Mouse (Mus musculus) induced T-regulatory cell, adult 2 months (primary cell): ENCODE measurements at regions not wholly inside any gene's neighbourhood (a gene's known extent, or its start where the extent isn't known, plus 50 kb on each side); places are given as distances from the start of the nearest gene placed in this dataset.
A peak's percentile ranks its signal among the peaks of the same experiment; 100 is the strongest.

Source experiments
- DNase-seq: peaks from one replicate; pipeline ENCODE4 v3.0.0-alpha.2; 2012; ENCODE audit warnings: low read depth

DNA sequence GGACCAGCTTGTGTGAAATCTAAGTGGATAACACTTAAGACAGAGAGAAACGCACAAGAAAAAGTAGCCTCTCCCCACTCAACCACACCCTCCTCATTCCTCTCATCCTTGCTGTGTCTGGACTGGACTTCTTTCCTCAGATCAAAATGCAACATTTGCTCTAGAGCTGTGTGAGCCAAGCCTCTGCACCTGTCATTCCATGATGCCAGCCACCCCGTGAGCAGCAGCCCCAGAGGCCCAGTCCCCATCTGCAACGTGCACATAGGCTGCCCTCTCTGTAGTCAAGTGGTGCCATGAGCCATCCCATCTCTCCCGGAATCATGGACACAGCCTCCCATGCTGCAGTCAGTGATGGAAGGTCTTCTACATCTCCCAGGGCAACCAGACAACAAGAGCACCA is 55.1 kb upstream of the Gpc1 start:
- no peak for DNase-seq

GRCm38 (mm10) chr1:92775908-92776307 is 55.5 kb upstream of the Gpc1 start:
- no peak for DNase-seq

GRCm38 (mm10) chr1:92774743-92775692 is 56.4 kb upstream of the Gpc1 start:
- DNase-seq = peak; percentile 70

GRCm38 (mm10) chr1:92774006-92774405 is 57.4 kb upstream of the Gpc1 start:
- DNase-seq = peak; percentile 81

DNA sequence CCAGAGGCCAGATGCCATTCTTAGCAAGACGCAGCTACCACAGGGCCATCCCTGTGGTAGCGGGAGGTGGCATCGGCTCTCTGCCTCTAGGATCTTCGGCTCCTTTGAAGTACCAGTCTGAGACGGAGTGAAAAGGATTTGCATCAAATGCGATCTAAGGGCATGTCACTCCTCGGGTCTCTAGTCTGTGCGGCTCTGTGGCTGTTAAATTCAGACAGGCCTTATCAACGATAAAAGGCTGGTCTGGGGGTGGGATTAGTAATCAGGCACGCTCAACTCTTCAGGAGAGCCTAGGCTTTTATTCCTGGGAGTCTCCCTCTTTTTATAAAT is 58.7 kb upstream of the Gpc1 start:
- DNase-seq = no peak

DNA sequence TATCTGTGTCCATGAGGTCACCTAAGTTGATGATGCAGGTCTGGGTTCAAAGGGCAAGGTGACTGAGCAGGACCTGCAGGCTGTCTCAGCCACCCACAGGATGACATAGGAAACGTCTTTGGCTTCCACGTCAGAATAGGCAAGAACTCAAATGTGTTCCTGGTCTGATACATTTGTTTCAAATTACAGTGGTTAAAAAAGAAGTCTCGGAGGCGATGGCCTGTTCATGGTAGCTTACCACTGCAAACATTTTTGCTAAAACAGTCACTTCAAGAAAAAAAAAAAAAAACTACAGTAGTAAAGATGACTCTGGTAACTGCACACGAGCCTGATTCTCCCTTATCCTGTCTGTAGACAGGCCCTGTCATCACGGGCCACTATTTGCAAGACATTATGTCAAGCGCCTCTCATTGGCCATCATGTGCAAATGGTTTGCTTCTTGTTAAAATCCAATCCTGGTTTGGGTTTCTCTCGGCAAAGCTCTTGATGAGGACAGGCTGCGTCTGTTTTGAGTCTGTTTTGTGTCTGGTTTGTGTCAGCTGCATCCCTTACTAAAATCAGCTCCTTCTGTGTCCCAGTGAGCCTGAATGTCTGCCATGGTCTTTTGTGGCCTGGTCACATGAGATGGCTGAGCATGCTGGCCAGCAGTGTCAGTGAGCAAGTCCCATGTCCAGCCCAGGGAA is 59.2 kb upstream of the Gpc1 start:
- DNase-seq = peak; percentile 12

GRCm38 (mm10) chr1:92769696-92770095 is 61.7 kb upstream of the Gpc1 start:
- no peak for DNase-seq

DNA sequence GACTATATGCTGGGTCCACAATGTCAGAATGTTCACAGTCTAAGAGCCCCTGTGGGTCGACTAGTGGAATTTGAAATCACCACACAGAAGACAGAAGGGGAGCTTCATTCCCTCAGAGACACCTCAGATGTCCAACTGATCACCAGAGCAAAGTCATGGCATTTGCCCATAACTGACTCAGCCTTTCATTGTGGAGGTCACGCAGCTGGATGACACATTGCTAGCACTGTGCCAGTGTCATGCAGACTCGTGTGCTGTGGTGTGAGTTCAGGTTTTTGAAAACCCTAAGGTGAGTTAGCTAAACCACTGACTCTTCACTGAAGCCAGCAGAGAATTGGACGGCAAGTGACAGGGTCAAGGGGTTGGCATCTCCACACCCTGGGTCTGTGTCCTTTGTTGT is 62.3 kb upstream of the Gpc1 start:
- DNase-seq = no peak

GRCm38 (mm10) chr1:92766496-92766895 is 64.9 kb upstream of the Gpc1 start:
- DNase-seq = no peak

GRCm38 (mm10) chr1:92754793-92755488 is 76.5 kb upstream of the Gpc1 start:
- no peak for DNase-seq

GRCm38 (mm10) chr1:92751700-92752136 is 79.7 kb upstream of the Gpc1 start:
- DNase-seq = no peak

GRCm38 (mm10) chr1:92749475-92749874 is 82.0 kb upstream of the Gpc1 start:
- no peak for DNase-seq

GRCm38 (mm10) chr1:92745284-92745683 is 86.2 kb upstream of the Gpc1 start:
- no peak for DNase-seq

- no peak for DNase-seq
Observed at GRCm38 (mm10) chr1:92744528-92745241, 86.8 kb upstream of the Gpc1 start.

GRCm38 (mm10) chr1:92742881-92743621 is 88.4 kb upstream of the Gpc1 start:
- DNase-seq = no peak

DNA sequence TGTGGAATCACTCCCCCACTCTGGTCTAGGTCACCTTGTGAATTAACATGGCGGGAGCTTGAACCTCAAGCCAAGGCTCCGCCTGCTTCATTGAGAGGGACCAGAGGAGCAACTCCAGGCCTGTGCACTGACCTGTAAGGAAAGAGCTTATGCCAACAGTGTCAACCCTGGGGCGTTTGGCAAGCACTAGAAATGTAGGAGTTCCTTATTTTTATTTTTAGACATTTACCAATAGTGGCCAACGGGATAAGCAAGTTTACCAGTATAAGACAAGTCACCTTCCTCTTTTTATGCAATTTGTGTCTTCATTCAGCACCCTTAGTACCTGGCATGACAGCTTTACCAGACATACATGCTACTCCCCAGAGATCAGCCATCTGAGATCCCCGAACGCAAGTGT is 89.1 kb upstream of the Gpc1 start:
- DNase-seq = no peak

- no peak for DNase-seq
Observed at GRCm38 (mm10) chr1:92741047-92741446, 90.4 kb upstream of the Gpc1 start.

- DNase-seq = no peak
Observed at GRCm38 (mm10) chr1:92737600-92738197, 89.1 kb upstream of the Otos start.

GRCm38 (mm10) chr1:92736411-92736810 is 87.8 kb upstream of the Otos start:
- no peak for DNase-seq

DNA sequence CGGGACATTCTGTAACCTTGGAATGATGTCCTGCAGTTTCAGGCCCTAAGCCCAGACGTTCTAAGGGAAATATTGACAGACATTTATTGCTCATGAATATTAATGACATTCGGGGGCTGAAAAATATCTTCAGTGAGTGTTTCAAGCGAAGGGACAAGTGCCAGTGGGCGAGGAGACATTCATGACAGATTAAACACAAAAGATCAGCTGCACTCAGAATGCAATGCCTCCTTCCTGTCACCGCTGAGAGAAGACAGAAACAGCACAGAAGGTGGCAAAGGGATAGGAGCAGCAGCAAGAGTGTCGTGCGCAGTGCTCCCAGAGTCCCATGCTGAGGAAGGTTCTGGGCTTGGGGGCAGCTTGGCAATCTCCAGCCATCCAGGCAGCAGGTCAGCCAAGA is 85.1 kb upstream of the Otos start:
- no peak for DNase-seq
